Mouse (Mus musculus): ENCODE measurements around the gene Zfp287. TPM values are rescaled to one million over a fixed set of nuclear protein-coding genes. Genes with fewer than 3 reads are reported as not detected.

The Zfp287 gene
- polyA plus RNA-seq (2014; fragmentation: Illumina TruSeq; extraction: RNeasy Lipid Tissue Mini Kit (QIAGEN cat#74804); ENCODE audit: low read depth, low replicate concordance) = 5.0 TPM

DNA sequence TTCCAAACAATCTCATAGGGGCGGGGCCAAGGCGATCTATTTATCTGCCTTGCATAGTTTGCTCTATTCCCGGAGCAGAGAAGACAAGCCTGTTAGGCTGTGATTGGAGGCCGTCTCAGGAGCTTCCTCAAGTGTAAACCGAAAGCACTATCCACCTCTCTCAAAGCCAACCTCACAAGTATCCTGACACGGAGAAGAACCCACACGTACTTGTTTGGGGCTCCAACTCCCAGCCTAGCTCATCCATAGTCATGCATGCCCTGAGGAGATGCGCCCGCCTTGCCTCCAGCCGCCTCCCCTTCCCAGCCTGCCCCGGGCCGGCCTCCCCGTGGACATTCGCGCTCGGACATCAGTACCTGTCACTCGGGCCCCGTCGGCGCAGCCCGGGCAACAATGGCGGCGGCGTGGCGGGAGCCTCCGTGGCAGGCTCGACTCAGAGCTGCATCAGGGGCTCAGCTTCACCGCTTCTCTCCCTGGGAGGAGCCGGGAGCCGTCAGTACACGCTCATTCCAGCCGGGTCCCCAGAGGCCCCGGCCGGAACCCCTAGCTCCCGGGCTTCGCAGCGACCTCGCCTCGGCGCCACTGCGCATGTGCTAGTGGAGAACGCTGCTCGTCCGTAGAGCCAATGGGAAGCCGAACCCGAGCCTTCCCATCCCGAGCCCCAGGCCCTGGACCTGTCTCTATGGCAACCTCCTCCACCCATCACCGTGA, at the start of gene Zfp287:
Zfp287 (minus strand) TSS at position 595 of the 711 bp plus-strand sequence.

DNA sequence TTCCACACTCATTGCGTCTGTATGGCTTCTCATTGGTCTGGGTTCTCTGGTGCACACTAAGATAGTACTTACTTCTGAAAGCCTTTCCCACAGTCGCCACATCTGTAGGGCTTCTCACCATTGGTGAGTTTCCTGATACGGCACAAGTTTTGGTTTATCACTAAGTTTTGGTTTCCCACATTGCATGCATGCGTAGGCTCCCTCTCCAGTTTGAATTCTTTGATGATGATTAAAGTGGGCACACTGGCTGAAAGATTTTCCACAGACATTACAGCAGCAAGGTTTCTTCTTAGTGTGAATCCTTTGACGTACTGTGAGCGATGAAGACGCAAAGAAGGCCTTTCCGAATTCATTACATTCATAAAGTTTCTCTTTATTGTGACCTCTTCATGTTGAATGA, 21.1 kb upstream of the Zfp287 start, which contains the start of gene Gm10428:
Gm10428 (plus strand) TSS at position 321 of the 400 bp plus-strand sequence.

Other genes with a start within 250 kb of the Zfp287 start
- 21.6 TPM for gene Cenpv, start 192.6 kb downstream of the Zfp287 start, polyA plus RNA-seq (2014; fragmentation: Illumina TruSeq; extraction: RNeasy Lipid Tissue Mini Kit (QIAGEN cat#74804); ENCODE audit: low read depth, low replicate concordance)
- 44.9 TPM for gene Ubb, start 180.7 kb downstream of the Zfp287 start, polyA plus RNA-seq (2014; fragmentation: Illumina TruSeq; extraction: RNeasy Lipid Tissue Mini Kit (QIAGEN cat#74804); ENCODE audit: low read depth, low replicate concordance)
- gene Trpv2, start 157.4 kb downstream of the Zfp287 start, polyA plus RNA-seq (2014; fragmentation: Illumina TruSeq; extraction: RNeasy Lipid Tissue Mini Kit (QIAGEN cat#74804); ENCODE audit: low read depth, low replicate concordance) = 0.35 TPM
- gene Lrrc75a, start 83.4 kb downstream of the Zfp287 start, polyA plus RNA-seq (2014; fragmentation: Illumina TruSeq; extraction: RNeasy Lipid Tissue Mini Kit (QIAGEN cat#74804); ENCODE audit: low read depth, low replicate concordance) = 31.1 TPM
- 27.4 TPM for gene Mmgt2, start 83.2 kb downstream of the Zfp287 start, polyA plus RNA-seq (2014; fragmentation: Illumina TruSeq; extraction: RNeasy Lipid Tissue Mini Kit (QIAGEN cat#74804); ENCODE audit: low read depth, low replicate concordance)
- not detected for gene Gm10428, start 21.2 kb upstream of the Zfp287 start, polyA plus RNA-seq (2014; fragmentation: Illumina TruSeq; extraction: RNeasy Lipid Tissue Mini Kit (QIAGEN cat#74804); ENCODE audit: low read depth, low replicate concordance)
- 2.6 TPM for gene Zfp286, start 57.6 kb upstream of the Zfp287 start, polyA plus RNA-seq (2014; fragmentation: Illumina TruSeq; extraction: RNeasy Lipid Tissue Mini Kit (QIAGEN cat#74804); ENCODE audit: low read depth, low replicate concordance)
- 81.2 TPM for gene Trim16, start 88.3 kb upstream of the Zfp287 start, polyA plus RNA-seq (2014; fragmentation: Illumina TruSeq; extraction: RNeasy Lipid Tissue Mini Kit (QIAGEN cat#74804); ENCODE audit: low read depth, low replicate concordance)
- gene Fbxw10, start 115.2 kb upstream of the Zfp287 start, polyA plus RNA-seq (2014; fragmentation: Illumina TruSeq; extraction: RNeasy Lipid Tissue Mini Kit (QIAGEN cat#74804); ENCODE audit: low read depth, low replicate concordance) = 2.4 TPM
- 178 TPM for gene Tvp23b, start 147.6 kb upstream of the Zfp287 start, polyA plus RNA-seq (2014; fragmentation: Illumina TruSeq; extraction: RNeasy Lipid Tissue Mini Kit (QIAGEN cat#74804); ENCODE audit: low read depth, low replicate concordance)
- not detected for gene Cdrt4, start 219.3 kb upstream of the Zfp287 start, polyA plus RNA-seq (2014; fragmentation: Illumina TruSeq; extraction: RNeasy Lipid Tissue Mini Kit (QIAGEN cat#74804); ENCODE audit: low read depth, low replicate concordance)